Mouse (Mus musculus) neural tube, embryonic 13.5 days (tissue): Measurements from ENCODE around the gene Slc35b2. TPM values are rescaled to one million over a fixed set of nuclear protein-coding genes. Genes with fewer than 3 reads are reported as not detected.

Experiments used
- ATAC-seq: fragments of 200-750 bp; cut with Nextera tagmentation; 2 replicates; pipeline ENCODE4 v1.8.0; 2017; ENCODE audit warnings: low read depth, mild to moderate bottlenecking, moderate TSS enrichment, moderate library complexity
- H3K27ac ChIP-seq: fragments of 300-500 bp; sonication (generic); replicated peaks from 2 replicates; pipeline ENCODE4 v1.5.1; 2015; ENCODE audit warnings: moderate library complexity, mild to moderate bottlenecking, inconsistent platforms
- H3K27me3 ChIP-seq: fragments of 300-500 bp; sonication (generic); 2 replicates; pipeline ENCODE4 v1.6.1; 2015; ENCODE audit warnings: mild to moderate bottlenecking, inconsistent platforms
- H3K36me3 ChIP-seq: fragments of 300-500 bp; sonication (generic); 2 replicates; pipeline ENCODE4 v1.6.1; 2015; ENCODE audit warnings: mild to moderate bottlenecking, inconsistent platforms
- H3K4me1 ChIP-seq: fragments of 300-500 bp; sonication (generic); replicated peaks from 2 replicates; pipeline ENCODE4 v1.6.1; 2015; ENCODE audit warnings: inconsistent platforms
- H3K4me2 ChIP-seq: fragments of 300-500 bp; sonication (generic); 2 replicates; pipeline ENCODE4 v1.6.1; 2015; ENCODE audit warnings: inconsistent platforms, mild to moderate bottlenecking, moderate library complexity
- H3K4me3 ChIP-seq: fragments of 300-500 bp; sonication (generic); 2 replicates; pipeline ENCODE4 v1.5.1; 2015; ENCODE audit warnings: mild to moderate bottlenecking, inconsistent platforms
- H3K9ac ChIP-seq: fragments of 300-500 bp; sonication (generic); 2 replicates; pipeline ENCODE4 v1.6.1; 2015; ENCODE audit warnings: moderate library complexity, mild to moderate bottlenecking, inconsistent platforms
- H3K9me3 ChIP-seq: fragments of 300-500 bp; sonication (generic); 2 replicates; pipeline ENCODE4 v1.6.1; 2016; ENCODE audit warnings: inconsistent platforms
- WGBS: fragments of 180-500 bp; shearing (Covaris S2); methylation state at CpG from one replicate; pipeline ENCODE4 v1.1.7; 2015; 5-methylcytosine and 5-hydroxymethylcytosine counted together
- polyA plus RNA-seq: library from polyadenylated mRNA; unstranded; fragments of >200 nt; fragmentation: Nextera tagmentation; extraction: Ambion mirVana; gene quantifications from 2 replicates; pipeline ENCODE4 v1.2.1, GENCODE M21; 2015

The Slc35b2 gene
- polyA plus RNA-seq, 1 experiment from 2014 or later = 84.2 TPM

DNA sequence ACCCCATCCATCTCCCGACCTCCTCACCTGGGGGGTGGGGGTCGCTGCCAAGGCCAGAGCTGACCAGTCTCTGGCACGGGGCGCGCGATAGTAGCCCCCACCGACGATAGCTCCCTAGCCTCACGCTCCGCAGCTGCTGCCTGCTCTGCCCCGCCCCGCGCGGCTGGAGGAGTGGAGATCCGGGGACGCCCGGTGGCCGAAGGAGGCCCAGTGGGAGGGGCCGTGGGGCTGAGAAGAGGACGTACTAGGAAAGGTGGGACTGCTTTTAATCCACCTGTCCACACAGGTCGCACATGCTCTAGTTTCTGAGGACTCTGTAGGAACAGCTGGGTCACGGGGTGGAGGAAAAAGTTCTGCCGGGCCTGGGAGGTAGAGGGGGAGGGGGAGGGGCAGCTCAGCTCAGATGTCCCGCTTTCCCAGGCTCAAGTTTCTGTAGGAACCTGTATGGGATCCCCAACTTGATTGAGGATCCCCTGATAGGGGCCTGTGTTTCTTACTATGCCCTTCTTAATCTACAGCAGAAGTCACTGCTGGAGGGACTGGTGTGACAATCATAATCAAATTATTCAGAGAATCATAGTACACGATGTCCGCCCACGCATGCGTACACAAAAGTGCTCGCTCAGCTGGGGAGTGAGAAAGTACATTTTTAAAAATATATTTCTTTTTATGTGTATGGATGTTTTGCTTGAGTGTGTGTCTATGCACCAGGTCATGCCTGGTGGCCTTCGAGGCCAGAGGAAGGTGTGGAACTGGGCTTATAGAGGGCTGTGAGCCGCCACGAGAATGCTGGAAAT is 36.0 kb downstream of the Slc35b2 start, which contains the start of gene Slc29a1:
Gene Slc29a1 (minus strand): TSS at position 161 of the 797 bp plus-strand sequence.
- Histone ChIP-seq H3K4me2 (peak within 1 kb of the TSS; percentile 53), H3K27ac (no peak within 1 kb of the TSS), H3K4me1 (peaks cover 50% of the 10 kb centered on the region), H3K9me3 (no peaks in the 10 kb centered on the region), H3K9ac (peak within 1 kb of the TSS; percentile 56), H3K27me3 (peaks cover 30% of the 10 kb centered on the region), H3K36me3 (no peaks in the 10 kb centered on the region), H3K4me3 (peak within 1 kb of the TSS; percentile 26)
- ATAC-seq = no peak
- 18% methylated on average over 32 of the region's 32 CpGs for WGBS

DNA sequence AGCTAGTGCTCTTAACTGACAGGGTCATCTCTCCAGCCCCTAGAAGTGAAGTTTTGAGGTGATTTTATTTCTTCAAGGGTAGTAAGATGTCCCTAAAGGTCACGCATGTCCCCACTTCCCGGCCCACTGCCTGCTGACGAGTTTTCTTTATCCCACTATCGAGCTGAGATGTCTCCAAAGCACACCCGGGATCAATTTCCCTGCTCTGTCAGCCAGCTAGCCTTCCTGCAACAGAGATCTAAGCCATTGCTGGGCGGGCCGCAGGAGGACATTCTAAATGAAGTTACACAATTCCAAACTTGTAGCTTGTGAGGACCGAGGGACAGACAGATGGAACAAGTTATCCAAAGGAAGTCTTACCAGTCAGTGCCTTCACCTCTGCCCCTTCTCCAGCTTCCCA is 36.6 kb downstream of the Slc35b2 start:
- 69% methylated on average over 8 of the region's 8 CpGs for WGBS
- H3K9me3 ChIP-seq = no peaks in the 10 kb centered on the region
- H3K36me3 ChIP-seq = no peaks in the 10 kb centered on the region
- H3K4me3 ChIP-seq = no peak overlapping the region
- H3K9ac ChIP-seq = no peak overlapping the region
- H3K27ac ChIP-seq = no peak overlapping the region
- no peak for ATAC-seq
- peaks cover 28% of the 10 kb centered on the region for H3K27me3 ChIP-seq
- H3K4me1 ChIP-seq = peaks cover 43% of the 10 kb centered on the region
- no peak overlapping the region for H3K4me2 ChIP-seq

DNA sequence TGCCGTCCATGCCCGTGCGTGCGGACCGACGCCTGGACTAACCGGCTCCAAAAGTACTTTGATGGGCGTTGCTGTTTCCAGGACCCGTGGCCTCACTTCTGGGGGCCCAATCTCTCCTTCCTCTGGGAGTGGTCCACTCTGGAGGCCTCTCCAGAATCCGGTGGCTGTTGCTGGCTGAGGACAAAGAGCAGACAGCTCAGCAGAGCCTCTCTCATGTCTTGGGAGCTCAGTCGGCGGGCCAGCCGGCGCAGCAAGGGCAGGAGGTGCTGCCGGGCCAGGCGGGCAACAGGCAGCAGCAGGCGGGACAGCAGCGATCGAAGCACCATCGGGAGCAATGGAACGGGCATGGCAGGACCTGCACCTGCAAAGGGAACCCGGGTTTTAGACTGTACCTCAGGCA is 37.7 kb downstream of the Slc35b2 start:
- WGBS = 15% methylated on average over 22 of the region's 22 CpGs
- H3K9me3 ChIP-seq = no peaks in the 10 kb centered on the region
- H3K27me3 ChIP-seq = peaks cover 28% of the 10 kb centered on the region
- ATAC-seq = no peak
- H3K27ac ChIP-seq = no peak overlapping the region
- H3K9ac ChIP-seq = no peak overlapping the region
- no peak overlapping the region for H3K4me2 ChIP-seq
- H3K4me1 ChIP-seq = peaks cover 33% of the 10 kb centered on the region
- H3K36me3 ChIP-seq = no peaks in the 10 kb centered on the region
- no peak overlapping the region for H3K4me3 ChIP-seq

DNA sequence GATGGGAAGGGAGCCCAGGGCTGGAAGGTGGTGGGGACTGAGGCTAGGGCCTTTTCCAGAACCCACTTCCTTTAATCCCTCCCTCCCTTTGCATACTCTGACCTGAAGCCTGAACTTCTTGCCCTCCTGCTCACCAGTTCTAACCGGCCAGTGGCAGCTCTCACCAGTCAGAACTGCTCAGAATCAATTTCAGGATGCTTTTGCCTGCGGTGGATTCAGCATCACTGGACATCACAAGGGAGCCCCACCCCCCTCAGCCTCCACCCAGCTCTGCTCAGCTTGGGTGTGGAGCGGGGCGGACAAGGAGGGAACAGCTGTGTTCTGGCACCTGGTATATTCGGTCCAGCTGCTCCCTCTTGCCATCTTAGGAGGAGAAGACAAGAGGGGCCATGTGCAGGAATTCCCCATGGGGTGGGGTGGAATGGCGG is 38.2 kb downstream of the Slc35b2 start, which contains the start of gene Mymx:
Gene Mymx (minus strand): TSS at position 226 of the 428 bp plus-strand sequence.
- no peak for ATAC-seq
- Histone ChIP-seq H3K4me2 (no peak within 1 kb of the TSS), H3K27me3 (peaks cover 28% of the 10 kb centered on the region), H3K4me1 (peaks cover 27% of the 10 kb centered on the region), H3K9me3 (no peaks in the 10 kb centered on the region), H3K27ac (no peak within 1 kb of the TSS), H3K4me3 (no peak within 1 kb of the TSS), H3K36me3 (no peaks in the 10 kb centered on the region), H3K9ac (no peak within 1 kb of the TSS)
- WGBS = 36% methylated on average over 6 of the region's 6 CpGs

DNA sequence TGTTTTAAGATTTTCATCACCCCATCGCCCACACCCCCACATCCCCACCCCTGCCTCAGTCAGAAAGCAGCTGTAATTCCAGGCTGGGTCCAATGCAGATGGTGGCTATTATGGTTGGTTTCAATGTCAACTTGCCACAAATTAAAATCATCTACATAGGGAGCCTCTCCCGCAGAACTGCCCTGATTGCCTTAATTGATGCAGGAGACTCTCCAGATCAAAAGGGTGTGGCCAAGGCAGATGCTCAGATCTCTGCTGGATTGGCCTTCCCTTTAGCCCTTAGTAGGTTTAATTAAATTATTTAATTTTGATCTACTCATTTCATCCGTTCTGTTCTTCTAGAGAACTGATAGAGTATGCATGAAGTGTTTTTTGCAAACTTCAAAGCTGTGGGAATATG is 39.3 kb downstream of the Slc35b2 start:
- H3K4me1 ChIP-seq = peaks cover 23% of the 10 kb centered on the region
- no peak for ATAC-seq
- peaks cover 28% of the 10 kb centered on the region for H3K27me3 ChIP-seq
- no peak overlapping the region for H3K4me3 ChIP-seq
- no peak overlapping the region for H3K4me2 ChIP-seq
- no peak overlapping the region for H3K9ac ChIP-seq
- H3K27ac ChIP-seq = no peak overlapping the region
- WGBS = 77% methylated on average over 3 of the region's 3 CpGs
- H3K9me3 ChIP-seq = no peaks in the 10 kb centered on the region
- H3K36me3 ChIP-seq = no peaks in the 10 kb centered on the region

DNA sequence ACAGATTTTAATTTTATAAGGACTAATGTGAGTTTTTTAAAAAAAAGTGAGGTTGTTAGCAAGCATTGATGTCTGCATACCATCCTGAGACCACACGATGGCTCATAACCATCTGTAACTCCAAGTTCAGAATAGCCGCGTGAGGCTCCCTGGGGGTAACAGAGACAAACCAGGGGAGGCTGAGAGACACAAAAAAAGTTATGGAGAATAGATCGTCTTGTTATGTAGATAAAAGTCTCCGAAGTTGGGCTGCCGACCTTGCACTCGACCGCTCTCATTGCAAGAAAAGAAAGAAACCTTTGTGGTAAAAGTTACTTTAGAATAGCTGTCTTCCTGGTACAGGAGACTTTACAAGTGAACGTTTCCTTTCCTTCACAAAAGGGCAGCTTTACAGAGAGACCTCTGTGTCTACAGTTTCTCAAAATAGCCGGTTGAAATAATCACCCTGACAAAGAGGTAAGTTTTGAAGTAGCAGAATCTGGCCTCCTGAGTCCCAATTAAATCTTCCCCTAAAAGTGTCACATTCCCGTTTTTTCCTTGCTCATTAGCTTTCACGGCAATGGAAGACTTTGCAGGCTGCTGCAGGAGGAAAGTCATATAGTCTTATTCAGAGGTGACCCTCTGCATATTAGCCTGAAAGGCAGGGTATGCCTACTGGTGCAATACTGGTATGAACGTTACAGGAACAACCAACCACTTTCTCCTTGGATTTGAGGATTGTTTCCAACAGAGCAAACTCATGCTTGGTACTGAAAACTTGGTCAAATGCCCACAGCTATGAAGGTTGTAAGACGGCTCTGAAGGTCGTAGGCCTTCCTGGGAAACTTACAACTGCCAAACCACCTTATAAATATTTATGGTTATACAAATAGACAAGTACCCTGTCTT is 43.6 kb downstream of the Slc35b2 start:
- Histone ChIP-seq H3K4me1 (peaks cover under 1% of the 10 kb centered on the region; the same call in 1 of the 2 replicates), H3K27me3 (peaks cover 2% of the 10 kb centered on the region; the same call in 1 of the 2 replicates), H3K27ac (no peak overlapping the region), H3K4me2 (no peak overlapping the region), H3K9ac (no peak overlapping the region), H3K36me3 (no peaks in the 10 kb centered on the region), H3K9me3 (no peaks in the 10 kb centered on the region), H3K4me3 (no peak overlapping the region)
- no peak for ATAC-seq
- WGBS = 72% methylated on average over 15 of the region's 15 CpGs

DNA sequence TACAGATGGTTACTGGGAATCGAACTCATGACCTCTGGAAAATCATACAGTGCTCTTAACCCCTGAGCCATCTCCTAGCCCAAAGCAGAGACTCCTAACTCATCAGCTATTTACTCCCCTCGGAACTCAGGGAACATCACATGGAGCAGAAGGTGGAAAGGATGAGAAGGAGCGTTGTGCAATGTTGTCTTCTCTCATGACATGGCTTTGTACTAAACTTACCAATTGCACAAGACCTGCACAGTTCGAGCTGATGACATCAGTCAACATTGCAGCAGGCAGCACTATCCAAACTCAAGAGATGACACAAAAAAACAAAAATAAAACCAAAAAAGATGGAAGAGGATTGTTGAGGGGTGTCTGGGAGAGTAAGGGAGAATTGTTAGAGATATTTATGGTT is 44.7 kb downstream of the Slc35b2 start:
- no peaks in the 10 kb centered on the region for H3K4me1 ChIP-seq
- ATAC-seq = no peak
- no peaks in the 10 kb centered on the region for H3K36me3 ChIP-seq
- no peaks in the 10 kb centered on the region for H3K9me3 ChIP-seq
- H3K9ac ChIP-seq = no peak overlapping the region
- no peak overlapping the region for H3K4me3 ChIP-seq
- H3K27me3 ChIP-seq = no peaks in the 10 kb centered on the region
- H3K27ac ChIP-seq = no peak overlapping the region
- WGBS = 91% methylated on average over 4 of the region's 4 CpGs
- no peak overlapping the region for H3K4me2 ChIP-seq

DNA sequence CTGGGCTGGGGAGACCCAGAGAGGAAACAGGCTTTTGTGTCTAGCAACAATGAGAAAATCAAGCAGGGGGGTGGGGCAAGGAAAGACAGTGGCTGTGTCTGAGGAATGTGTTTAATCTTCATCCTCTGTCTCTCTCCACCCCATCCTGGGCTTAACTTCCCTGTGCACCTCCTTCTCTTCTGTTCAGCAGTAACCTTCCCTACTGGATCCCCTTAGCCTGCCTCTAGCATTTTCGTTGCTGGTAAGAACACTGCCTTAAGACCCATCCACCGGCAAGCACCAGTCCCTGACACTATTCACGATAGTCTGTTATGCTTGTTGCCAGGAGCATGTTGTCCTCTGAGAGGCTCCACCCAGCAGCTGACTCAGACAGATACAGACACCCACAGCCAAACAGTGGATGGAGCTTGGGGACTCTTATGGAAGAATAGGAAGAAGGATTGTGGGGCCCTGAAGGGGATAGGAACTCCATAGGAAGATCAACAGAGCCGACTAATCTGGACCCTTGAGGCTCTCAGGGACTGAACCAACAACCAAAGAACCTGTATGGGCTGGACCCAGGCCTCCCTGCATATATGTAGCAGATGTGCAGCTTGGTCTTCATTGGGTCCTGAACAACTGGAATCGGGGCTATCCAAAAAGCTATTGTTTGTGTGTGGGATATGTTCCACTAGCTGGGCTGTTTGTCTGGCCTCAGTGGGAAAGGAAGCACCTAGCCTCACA is 46.6 kb downstream of the Slc35b2 start:
- WGBS = 46% methylated on average over 5 of the region's 5 CpGs
- H3K9me3 ChIP-seq = no peaks in the 10 kb centered on the region
- no peaks in the 10 kb centered on the region for H3K27me3 ChIP-seq
- no peak overlapping the region for H3K27ac ChIP-seq
- no peak overlapping the region for H3K4me2 ChIP-seq
- no peak overlapping the region for H3K9ac ChIP-seq
- no peak overlapping the region for H3K4me3 ChIP-seq
- no peaks in the 10 kb centered on the region for H3K36me3 ChIP-seq
- no peak for ATAC-seq
- no peaks in the 10 kb centered on the region for H3K4me1 ChIP-seq

DNA sequence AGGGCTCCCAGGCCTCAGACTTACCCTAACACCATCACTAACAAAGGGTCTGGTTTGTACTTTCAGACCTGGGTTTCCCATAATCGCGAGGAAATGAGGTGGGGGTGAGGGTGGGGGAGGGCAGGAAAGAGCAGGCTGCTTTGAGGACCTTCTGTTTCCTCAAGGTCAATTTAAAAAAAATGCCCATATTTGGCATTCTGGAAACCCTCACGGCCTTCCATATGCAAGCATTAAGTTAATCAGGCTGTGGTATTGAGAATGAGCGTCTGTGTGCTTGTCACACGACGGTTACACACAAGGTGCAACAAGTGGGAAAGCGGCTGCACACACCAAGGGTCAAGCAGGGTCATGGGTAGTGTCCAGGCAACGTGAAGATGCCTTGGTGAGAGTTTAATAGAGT is 48.3 kb downstream of the Slc35b2 start:
- Histone ChIP-seq H3K9ac (no peak overlapping the region), H3K4me3 (no peak overlapping the region), H3K4me2 (no peak overlapping the region), H3K9me3 (no peaks in the 10 kb centered on the region), H3K27ac (no peak overlapping the region), H3K27me3 (no peaks in the 10 kb centered on the region), H3K36me3 (no peaks in the 10 kb centered on the region), H3K4me1 (no peaks in the 10 kb centered on the region)
- WGBS = 82% methylated on average over 8 of the region's 8 CpGs
- no peak for ATAC-seq

DNA sequence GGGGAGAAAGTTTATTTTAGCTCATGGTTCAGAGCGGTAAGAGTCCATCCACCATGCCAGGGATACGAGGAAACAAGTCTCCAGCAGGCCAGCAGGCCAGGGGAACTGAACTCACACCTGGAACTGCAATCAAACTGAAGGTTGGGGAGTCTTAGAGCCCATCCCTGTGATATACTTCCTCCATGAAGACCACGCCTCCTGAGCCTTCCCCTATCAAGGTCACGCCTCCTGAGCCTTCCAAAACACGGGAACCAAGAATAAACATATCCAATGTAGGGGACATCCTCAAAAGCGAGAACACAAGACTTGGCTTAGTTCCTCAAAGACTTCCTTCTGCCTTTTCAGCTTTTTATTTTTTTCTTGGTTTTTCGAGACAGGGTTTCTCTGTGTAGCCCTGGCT is 49.2 kb downstream of the Slc35b2 start:
- Histone ChIP-seq H3K4me1 (no peaks in the 10 kb centered on the region), H3K4me3 (no peak overlapping the region), H3K36me3 (no peaks in the 10 kb centered on the region), H3K4me2 (no peak overlapping the region), H3K27ac (no peak overlapping the region), H3K9me3 (no peaks in the 10 kb centered on the region), H3K9ac (no peak overlapping the region), H3K27me3 (no peaks in the 10 kb centered on the region)
- ATAC-seq = no peak
- 85% methylated on average over 7 of the region's 7 CpGs for WGBS

DNA sequence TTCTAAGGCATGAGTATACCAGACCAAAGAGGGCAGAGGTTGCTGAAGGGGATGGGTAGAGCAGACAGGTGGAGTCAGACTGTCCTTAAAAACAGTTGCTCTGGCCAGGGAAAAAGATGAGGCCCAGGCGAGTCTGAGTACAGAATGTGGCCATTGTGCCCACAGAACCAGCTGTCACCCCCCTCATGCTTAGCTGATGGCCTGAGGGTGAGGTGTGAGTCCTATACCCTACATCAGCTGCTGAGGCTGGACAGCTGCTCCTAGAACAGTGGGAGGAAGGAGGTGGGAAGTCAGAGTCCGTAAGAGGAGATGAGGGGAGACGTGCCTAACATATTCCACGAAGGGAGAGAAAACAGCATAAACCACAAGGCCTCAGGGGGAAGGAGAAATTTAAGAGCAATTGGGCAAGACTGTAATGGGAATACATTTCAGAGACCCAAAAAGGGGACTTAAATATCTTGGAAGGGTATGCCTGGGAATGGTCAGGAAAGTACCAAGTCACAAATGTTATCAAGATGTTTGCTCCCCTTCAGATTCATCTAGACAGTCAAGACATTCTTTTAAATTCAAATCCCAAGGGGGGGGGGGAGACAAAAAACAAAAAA is 52.5 kb downstream of the Slc35b2 start:
- Histone ChIP-seq H3K9me3 (no peaks in the 10 kb centered on the region), H3K4me1 (peaks cover 4% of the 10 kb centered on the region), H3K4me3 (no peak overlapping the region), H3K27ac (no peak overlapping the region), H3K4me2 (no peak overlapping the region), H3K27me3 (no peaks in the 10 kb centered on the region), H3K9ac (no peak overlapping the region), H3K36me3 (no peaks in the 10 kb centered on the region)
- WGBS = 57% methylated on average over 4 of the region's 4 CpGs
- no peak for ATAC-seq
